Mouse (Mus musculus) C2C12 (cell line): ENCODE data around the gene Olfr1110. TPM values are rescaled to one million over a fixed set of nuclear protein-coding genes. Genes with fewer than 3 reads are reported as not detected.
"Not testable (repeated sequence)": the region's sequence is repeated elsewhere in the genome, so short reads cannot be mapped to it uniquely, and the experiment has no call there.

Source experiments
- H3K27me3 ChIP-seq: one replicate; pipeline ENCODE4 v1.6.1; 2011; ENCODE audit not compliant: control insufficient read depth, insufficient read depth, insufficient read length
- H3K36me3 ChIP-seq: one replicate; pipeline ENCODE4 v1.6.1; 2011; ENCODE audit not compliant: control insufficient read depth, insufficient read depth
- H3K4me3 ChIP-seq: one replicate; pipeline ENCODE4 v1.5.1; 2011; ENCODE audit warnings: mild to moderate bottlenecking, control low read depth; ENCODE audit not compliant: poor library complexity, insufficient read depth, severe bottlenecking
- H3K79me2 ChIP-seq: one replicate; pipeline ENCODE4 v1.6.1; 2011; ENCODE audit not compliant: control insufficient read depth, insufficient read depth
- H3K79me3 ChIP-seq: one replicate; pipeline ENCODE4 v1.6.1; 2011; ENCODE audit warnings: low read depth, control low read depth
- H3ac ChIP-seq: one replicate; pipeline ENCODE3; 2011; ENCODE audit warnings: low read depth; ENCODE audit not compliant: control insufficient read depth, insufficient read length
- CEBPB ChIP-seq: IDR thresholded peaks from one replicate; pipeline ENCODE4 v1.6.1; 2011; ENCODE audit warnings: low read depth, mild to moderate bottlenecking, control low read depth, moderate library complexity
- CTCF ChIP-seq: IDR thresholded peaks from one replicate; pipeline ENCODE4 v1.5.1; 2011; ENCODE audit not compliant: control insufficient read depth, insufficient read depth, insufficient read length
- FOSL1 ChIP-seq: IDR thresholded peaks from one replicate; pipeline ENCODE4 v1.8.0; 2011; ENCODE audit warnings: mild to moderate bottlenecking, low read length; ENCODE audit not compliant: poor library complexity, insufficient read depth, severe bottlenecking
- MAX ChIP-seq: IDR thresholded peaks from one replicate; pipeline ENCODE4 v1.6.1; 2011; ENCODE audit warnings: mild to moderate bottlenecking, control low read depth
- MYOD1 ChIP-seq: IDR thresholded peaks from one replicate; pipeline ENCODE4 v1.6.1; 2011; ENCODE audit warnings: low read depth; ENCODE audit not compliant: control insufficient read depth, insufficient read length
- MYOG ChIP-seq: IDR thresholded peaks from one replicate; pipeline ENCODE4 v1.6.1; 2011; ENCODE audit not compliant: control insufficient read depth, insufficient read length; ENCODE audit errors: extremely low read depth
- USF1 ChIP-seq: IDR thresholded peaks from one replicate; pipeline ENCODE4 v1.6.1; 2011; ENCODE audit warnings: low read depth, mild to moderate bottlenecking, control low read depth, moderate library complexity
- long read RNA-seq, 2 experiments: library from polyadenylated mRNA; unstranded; transcript quantifications; one replicate each; pipeline ENCODE4 v2.0.0; 2019 to 2020
- polyA plus RNA-seq: library from polyadenylated mRNA; unstranded; fragments of >200 nt; fragmentation: generic; extraction: Trizol; gene quantifications from one replicate; pipeline ENCODE4 v1.2.1, GENCODE M21; 2012; ENCODE audit warnings: missing spikeins

Gene Olfr1110
- polyA plus RNA-seq, result not detected
- long read RNA-seq, experiment 1, result 0 reads
- long read RNA-seq, experiment 2, result 0 reads

DNA sequence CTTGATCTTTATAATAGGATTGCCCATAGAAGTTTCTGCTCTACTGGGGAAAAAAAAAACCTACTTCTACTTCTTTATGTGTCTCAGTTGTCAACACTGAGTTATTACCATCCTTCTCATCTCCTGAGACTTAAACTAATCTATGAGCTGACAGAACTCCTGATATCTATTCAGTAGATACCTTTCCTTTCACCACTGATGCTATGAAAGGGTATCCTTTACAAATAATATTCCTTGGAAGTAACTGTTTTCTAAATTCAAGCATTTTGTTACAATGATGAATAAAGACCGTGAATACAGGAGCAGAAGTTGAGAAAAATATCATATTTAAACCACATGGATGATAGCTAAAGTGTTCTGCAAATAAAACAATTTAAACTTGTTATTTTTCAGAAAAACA lies at the start of gene Olfr1110:
Gene Olfr1110 (minus strand): TSS at position 101 of the 400 bp plus-strand sequence.
- Histone ChIP-seq H3K79me3 (no peaks in the 10 kb centered on the region), H3ac (no peak within 1 kb of the TSS), H3K36me3 (no peaks in the 10 kb centered on the region), H3K79me2 (no peaks in the 10 kb centered on the region), H3K27me3 (no peaks in the 10 kb centered on the region), H3K4me3 (no peak within 1 kb of the TSS)
- no peak for TF ChIP-seq MYOD1

DNA sequence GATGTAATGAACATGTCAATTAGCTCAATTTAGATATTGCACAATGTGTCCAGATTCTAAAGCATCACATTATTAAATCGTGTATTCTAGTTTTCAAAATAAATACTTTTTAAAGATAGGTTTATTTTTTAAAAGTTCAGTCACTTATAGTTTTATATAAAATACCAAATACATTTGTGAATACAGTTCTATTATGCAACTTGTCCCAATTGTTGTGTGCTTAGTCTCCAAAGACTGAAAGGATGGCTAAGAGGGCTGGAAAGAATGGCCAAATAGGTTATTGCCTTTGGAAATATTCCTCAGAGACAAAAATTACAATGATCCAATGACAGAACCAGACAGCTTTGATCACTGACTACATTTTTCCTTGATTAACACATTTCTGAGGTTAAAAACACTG lies 47.4 kb upstream of the Olfr1110 start, which contains the start of gene Olfr1112:
Gene Olfr1112 (plus strand): TSS at position 301 of the 400 bp plus-strand sequence.
- TF ChIP-seq FOSL1, result no peak
- no peak for TF ChIP-seq MYOD1
- TF ChIP-seq USF1, result no peak
- TF ChIP-seq MYOG, result no peak
- no peak for TF ChIP-seq CEBPB
- TF ChIP-seq CTCF, result no peak
- no peak for TF ChIP-seq MAX
- H3K79me2 ChIP-seq, result no peaks in the 10 kb centered on the region
- no peak within 1 kb of the TSS for H3K4me3 ChIP-seq
- H3K79me3 ChIP-seq, result no peaks in the 10 kb centered on the region
- H3K27me3 ChIP-seq, result no peaks in the 10 kb centered on the region
- H3K36me3 ChIP-seq, result no peaks in the 10 kb centered on the region
- H3ac ChIP-seq, result no peak within 1 kb of the TSS

DNA sequence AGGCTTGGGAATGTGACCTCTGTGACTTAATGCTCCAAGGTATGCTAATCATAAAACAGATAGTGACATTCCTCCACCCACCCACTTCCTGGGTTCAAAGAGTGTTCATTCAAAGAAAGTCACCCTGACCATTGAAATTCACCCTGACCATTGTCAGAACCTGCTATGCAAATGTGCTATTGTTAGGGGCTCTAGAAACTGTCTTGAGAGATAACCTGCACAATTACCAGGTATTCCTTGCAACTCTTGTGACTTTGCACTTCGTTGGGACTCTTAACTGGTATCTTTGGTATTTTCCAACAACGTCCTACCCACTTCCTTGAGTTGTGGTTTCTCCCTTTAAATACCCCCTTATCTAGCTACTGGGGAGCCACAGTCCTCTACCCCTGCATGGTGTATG lies 27.6 kb upstream of the Olfr1110 start:
- not testable (repeated sequence) for H3K79me2 ChIP-seq, H3ac ChIP-seq, H3K79me3 ChIP-seq, H3K27me3 ChIP-seq, H3K36me3 ChIP-seq, H3K4me3 ChIP-seq

DNA sequence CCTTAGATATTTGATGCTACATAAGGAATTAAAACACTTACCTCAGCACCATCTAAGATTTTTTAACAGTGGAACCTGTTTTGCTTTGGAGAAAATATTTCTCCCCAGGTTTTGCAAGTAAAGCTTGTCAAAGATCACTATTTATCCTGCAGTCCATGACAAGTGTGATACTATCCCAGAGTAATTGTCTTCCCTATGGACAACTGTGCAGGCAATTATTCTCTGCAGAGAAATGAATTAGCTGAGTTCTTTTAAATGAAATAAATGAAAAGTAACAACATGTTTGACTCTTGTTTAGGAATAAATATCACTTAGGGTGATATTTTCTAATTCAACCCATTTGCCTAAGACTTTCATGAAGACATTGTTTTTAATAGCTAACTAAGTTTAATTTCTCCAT lies 12.4 kb upstream of the Olfr1110 start, which contains the start of gene Olfr1111:
Gene Olfr1111 (minus strand): TSS at position 101 of the 400 bp plus-strand sequence.
- Histone ChIP-seq H3K27me3 (no peaks in the 10 kb centered on the region), H3ac (no peak within 1 kb of the TSS), H3K4me3 (no peak within 1 kb of the TSS), H3K36me3 (no peaks in the 10 kb centered on the region), H3K79me3 (no peaks in the 10 kb centered on the region), H3K79me2 (no peaks in the 10 kb centered on the region)
- TF ChIP-seq CTCF, result no peak
- TF ChIP-seq CEBPB, result no peak
- TF ChIP-seq MYOD1, result no peak
- TF ChIP-seq FOSL1, result no peak
- no peak for TF ChIP-seq MYOG
- TF ChIP-seq USF1, result no peak
- TF ChIP-seq MAX, result no peak

DNA sequence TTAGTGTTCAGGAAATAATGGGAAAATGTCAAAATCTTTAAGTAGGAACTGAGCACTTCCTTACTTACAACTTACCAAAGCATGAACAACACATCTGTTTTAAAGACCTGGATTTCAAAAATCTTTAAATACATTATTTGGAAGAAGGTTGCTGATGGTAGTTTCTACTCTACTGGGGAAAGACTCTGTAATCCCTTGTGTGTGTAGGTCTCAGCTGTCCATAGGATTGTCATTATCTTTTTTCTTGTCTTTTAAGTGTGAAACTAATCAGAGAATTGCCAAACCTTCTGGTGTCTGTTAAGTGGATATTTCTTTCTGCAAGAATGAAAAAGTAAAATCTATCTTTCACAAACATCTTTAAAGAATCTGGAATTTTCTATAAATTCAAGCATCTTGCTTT lies 25.6 kb downstream of the Olfr1110 start, which contains the start of gene Olfr259:
Gene Olfr259 (minus strand): TSS at position 101 of the 400 bp plus-strand sequence.
- Histone ChIP-seq H3K36me3 (no peaks in the 10 kb centered on the region), H3K27me3 (no peaks in the 10 kb centered on the region)
- no peak for TF ChIP-seq MAX
- no peak for TF ChIP-seq CEBPB

DNA sequence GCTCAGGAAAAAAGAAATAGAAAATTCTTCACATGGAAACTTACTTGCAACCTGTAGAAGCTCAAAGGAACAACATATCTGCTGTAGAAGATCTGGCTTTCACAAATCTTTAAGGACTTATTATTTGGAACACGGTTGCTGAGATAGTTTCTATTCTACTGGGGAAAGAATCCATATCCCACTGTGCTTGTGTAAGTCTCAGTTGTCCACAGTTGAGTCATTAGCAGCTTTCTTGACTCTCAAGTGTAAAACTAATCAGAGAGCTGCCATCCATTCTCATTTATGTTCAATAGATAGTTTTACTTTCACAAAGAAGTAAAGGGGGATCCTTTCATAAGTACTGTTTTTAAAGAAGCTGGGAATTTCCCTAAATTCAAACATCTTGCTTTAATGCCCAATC lies 44.2 kb downstream of the Olfr1110 start, which contains the start of gene Olfr1109:
Gene Olfr1109 (minus strand): TSS at position 101 of the 400 bp plus-strand sequence.
- H3K36me3 ChIP-seq, result no peaks in the 10 kb centered on the region
- H3K79me2 ChIP-seq, result no peaks in the 10 kb centered on the region
- TF ChIP-seq MAX (no peak), USF1 (no peak), MYOD1 (no peak), MYOG (no peak), CTCF (no peak), FOSL1 (no peak), CEBPB (no peak)

More for the DNA sequence above, 25.6 kb downstream of the Olfr1110 start, which contains the start of gene Olfr259:
- Histone ChIP-seq H3K79me2 (no peaks in the 10 kb centered on the region), H3K4me3 (no peak within 1 kb of the TSS), H3ac (no peak within 1 kb of the TSS), H3K79me3 (no peaks in the 10 kb centered on the region)

More for the DNA sequence above, 44.2 kb downstream of the Olfr1110 start, which contains the start of gene Olfr1109:
- Histone ChIP-seq H3K79me3 (no peaks in the 10 kb centered on the region), H3K27me3 (no peaks in the 10 kb centered on the region), H3K4me3 (no peak within 1 kb of the TSS), H3ac (no peak within 1 kb of the TSS)

Other genes starting within 250 kb of the Olfr1110 start
- not detected for gene Olfr1097, start 248.1 kb downstream of the Olfr1110 start, polyA plus RNA-seq
- not detected for gene Olfr1098, start 215.8 kb downstream of the Olfr1110 start, polyA plus RNA-seq
- gene Olfr1099, start 179.6 kb downstream of the Olfr1110 start, polyA plus RNA-seq, result not detected
- gene Olfr1100, start 160.3 kb downstream of the Olfr1110 start, polyA plus RNA-seq, result not detected
- gene Olfr1101, start 149.1 kb downstream of the Olfr1110 start, polyA plus RNA-seq, result not detected
- gene Olfr1102, start 141.9 kb downstream of the Olfr1110 start, polyA plus RNA-seq, result not detected
- gene Olfr1104, start 113.2 kb downstream of the Olfr1110 start, polyA plus RNA-seq, result not detected
- not detected for gene Olfr1105, start 103.8 kb downstream of the Olfr1110 start, polyA plus RNA-seq
- gene Olfr1106, start 88.0 kb downstream of the Olfr1110 start, polyA plus RNA-seq, result not detected
- gene Olfr1107, start 64.5 kb downstream of the Olfr1110 start, polyA plus RNA-seq, result not detected
- gene Olfr1109, start 44.3 kb downstream of the Olfr1110 start, polyA plus RNA-seq, result not detected
- not detected for gene Olfr259, start 25.7 kb downstream of the Olfr1110 start, polyA plus RNA-seq
- gene Olfr1111, start 12.3 kb upstream of the Olfr1110 start, polyA plus RNA-seq, result not detected
- gene Olfr1112, start 47.5 kb upstream of the Olfr1110 start, polyA plus RNA-seq, result not detected
- gene Olfr1113, start 68.7 kb upstream of the Olfr1110 start, polyA plus RNA-seq, result not detected
- gene Olfr1115, start 107.7 kb upstream of the Olfr1110 start, polyA plus RNA-seq, result not detected
- not detected for gene Olfr1116, start 127.2 kb upstream of the Olfr1110 start, polyA plus RNA-seq
- gene Olfr1118, start 167.3 kb upstream of the Olfr1110 start, polyA plus RNA-seq, result not detected
- gene Olfr1120, start 214.5 kb upstream of the Olfr1110 start, polyA plus RNA-seq, result not detected
- gene Olfr1121, start 229.6 kb upstream of the Olfr1110 start, polyA plus RNA-seq, result not detected
- not detected for gene Olfr1122, start 245.5 kb upstream of the Olfr1110 start, polyA plus RNA-seq